Mouse (Mus musculus): Measurements from ENCODE around the gene Ldlrad3. TPM values are rescaled to one million over a fixed set of nuclear protein-coding genes. Genes with fewer than 3 reads are reported as not detected.

Gene Ldlrad3
- polyA plus RNA-seq (2015; fragmentation: Nextera tagmentation; extraction: Ambion mirVana): 7.1 and 7.2 TPM in 2 replicates

- H3K27me3 ChIP-seq (ENCODE audit: control insufficient read depth, insufficient read depth, low read depth, low read length): peaks cover 21% of the 10 kb centered on the region
- H3K4me2 ChIP-seq (ENCODE audit: low read depth, low read length): peak within 1 kb of the TSS; percentile 71
- peak within 1 kb of the TSS; percentile 67 for H3K9ac ChIP-seq (ENCODE audit: low read depth, low read length)
- H3K9me3 ChIP-seq (replicated peaks; ENCODE audit: control insufficient read depth, low read length): no peaks in the 10 kb centered on the region
- peak within 1 kb of the TSS; percentile 68 for H3K4me3 ChIP-seq (ENCODE audit: low read depth, low read length)
- peak within 1 kb of the TSS; percentile 10 for H3K27ac ChIP-seq (ENCODE audit: low read length)
- peak; percentile 92 for ATAC-seq (ENCODE audit: low read depth)
- H3K4me1 ChIP-seq (ENCODE audit: control insufficient read depth, low read depth, low read length): peaks cover 2% of the 10 kb centered on the region; the same call in 1 of the 2 replicates
- H3K36me3 ChIP-seq (ENCODE audit: control insufficient read depth, insufficient read depth): no peaks in the 10 kb centered on the region
- under 1% methylated on average over 73 of the region's 77 CpGs for WGBS (ENCODE audit: insufficient replicate concordance)
Observed at GRCm38 (mm10) chr2:102185951-102186561, at the start of gene Ldlrad3. Gene Ldlrad3, minus strand, starts transcription at chr2:102186385.

- Histone ChIP-seq H3K27me3 (ENCODE audit: control insufficient read depth, insufficient read depth, low read depth, low read length) (no peaks in the 10 kb centered on the region), H3K9ac (ENCODE audit: low read depth, low read length) (no peak overlapping the region), H3K9me3 (replicated peaks; ENCODE audit: control insufficient read depth, low read length) (no peaks in the 10 kb centered on the region), H3K36me3 (ENCODE audit: control insufficient read depth, insufficient read depth) (no peaks in the 10 kb centered on the region), H3K4me1 (ENCODE audit: control insufficient read depth, low read depth, low read length) (no peaks in the 10 kb centered on the region), H3K4me3 (ENCODE audit: low read depth, low read length) (no peak overlapping the region), H3K4me2 (ENCODE audit: low read depth, low read length) (no peak overlapping the region), H3K27ac (ENCODE audit: low read length) (no peak overlapping the region)
- WGBS (ENCODE audit: insufficient replicate concordance): 64% methylated on average over 5 of the region's 5 CpGs
- ATAC-seq (ENCODE audit: low read depth): no peak
Observed at GRCm38 (mm10) chr2:102231470-102231869, 45.3 kb upstream of the Ldlrad3 start.

- no peaks in the 10 kb centered on the region for H3K4me1 ChIP-seq (ENCODE audit: control insufficient read depth, low read depth, low read length)
- no peak for ATAC-seq (ENCODE audit: low read depth)
- H3K4me3 ChIP-seq (ENCODE audit: low read depth, low read length): no peak overlapping the region
Observed at GRCm38 (mm10) chr2:102229126-102229525, 42.9 kb upstream of the Ldlrad3 start.

GRCm38 (mm10) chr2:102228331-102228730 is 42.1 kb upstream of the Ldlrad3 start:
- Histone ChIP-seq H3K9ac (ENCODE audit: low read depth, low read length) (no peak overlapping the region), H3K27me3 (ENCODE audit: control insufficient read depth, insufficient read depth, low read depth, low read length) (no peaks in the 10 kb centered on the region), H3K4me1 (ENCODE audit: control insufficient read depth, low read depth, low read length) (no peaks in the 10 kb centered on the region), H3K36me3 (ENCODE audit: control insufficient read depth, insufficient read depth) (no peaks in the 10 kb centered on the region), H3K4me2 (ENCODE audit: low read depth, low read length) (no peak overlapping the region), H3K9me3 (replicated peaks; ENCODE audit: control insufficient read depth, low read length) (no peaks in the 10 kb centered on the region), H3K27ac (ENCODE audit: low read length) (no peak overlapping the region), H3K4me3 (ENCODE audit: low read depth, low read length) (no peak overlapping the region)
- WGBS (ENCODE audit: insufficient replicate concordance): 55% methylated on average over 5 of the region's 5 CpGs
- ATAC-seq (ENCODE audit: low read depth): no peak

More at GRCm38 (mm10) chr2:102229126-102229525, 42.9 kb upstream of the Ldlrad3 start:
- Histone ChIP-seq H3K27me3 (ENCODE audit: control insufficient read depth, insufficient read depth, low read depth, low read length) (no peaks in the 10 kb centered on the region), H3K9me3 (replicated peaks; ENCODE audit: control insufficient read depth, low read length) (no peaks in the 10 kb centered on the region), H3K27ac (ENCODE audit: low read length) (no peak overlapping the region), H3K36me3 (ENCODE audit: control insufficient read depth, insufficient read depth) (no peaks in the 10 kb centered on the region), H3K4me2 (ENCODE audit: low read depth, low read length) (no peak overlapping the region), H3K9ac (ENCODE audit: low read depth, low read length) (no peak overlapping the region)
- WGBS (ENCODE audit: insufficient replicate concordance): 85% methylated on average over 2 of the region's 2 CpGs

- ATAC-seq (ENCODE audit: low read depth): no peak
- H3K27ac ChIP-seq (ENCODE audit: low read length): no peak overlapping the region
- H3K4me2 ChIP-seq (ENCODE audit: low read depth, low read length): no peak overlapping the region
- no peaks in the 10 kb centered on the region for H3K4me1 ChIP-seq (ENCODE audit: control insufficient read depth, low read depth, low read length)
- H3K9ac ChIP-seq (ENCODE audit: low read depth, low read length): no peak overlapping the region
- no peaks in the 10 kb centered on the region for H3K36me3 ChIP-seq (ENCODE audit: control insufficient read depth, insufficient read depth)
- WGBS (ENCODE audit: insufficient replicate concordance): 71% methylated on average over 8 of the region's 8 CpGs
- H3K27me3 ChIP-seq (ENCODE audit: control insufficient read depth, insufficient read depth, low read depth, low read length): no peaks in the 10 kb centered on the region
- H3K9me3 ChIP-seq (replicated peaks; ENCODE audit: control insufficient read depth, low read length): no peaks in the 10 kb centered on the region
- no peak overlapping the region for H3K4me3 ChIP-seq (ENCODE audit: low read depth, low read length)
Observed at GRCm38 (mm10) chr2:102227839-102228238, 41.7 kb upstream of the Ldlrad3 start.

- 54% methylated on average over 15 of the region's 15 CpGs for WGBS (ENCODE audit: insufficient replicate concordance)
- Histone ChIP-seq H3K9ac (ENCODE audit: low read depth, low read length) (no peak overlapping the region), H3K9me3 (replicated peaks; ENCODE audit: control insufficient read depth, low read length) (no peaks in the 10 kb centered on the region), H3K4me2 (ENCODE audit: low read depth, low read length) (no peak overlapping the region), H3K27ac (ENCODE audit: low read length) (no peak overlapping the region), H3K27me3 (ENCODE audit: control insufficient read depth, insufficient read depth, low read depth, low read length) (no peaks in the 10 kb centered on the region), H3K4me3 (ENCODE audit: low read depth, low read length) (no peak overlapping the region), H3K4me1 (ENCODE audit: control insufficient read depth, low read depth, low read length) (no peaks in the 10 kb centered on the region), H3K36me3 (ENCODE audit: control insufficient read depth, insufficient read depth) (no peaks in the 10 kb centered on the region)
- no peak for ATAC-seq (ENCODE audit: low read depth)
Observed at GRCm38 (mm10) chr2:102226274-102226673, 40.1 kb upstream of the Ldlrad3 start.

- WGBS (ENCODE audit: insufficient replicate concordance): 18% methylated on average over 11 of the region's 11 CpGs
- Histone ChIP-seq H3K27me3 (ENCODE audit: control insufficient read depth, insufficient read depth, low read depth, low read length) (no peaks in the 10 kb centered on the region), H3K4me3 (ENCODE audit: low read depth, low read length) (no peak overlapping the region), H3K36me3 (ENCODE audit: control insufficient read depth, insufficient read depth) (no peaks in the 10 kb centered on the region), H3K9ac (ENCODE audit: low read depth, low read length) (no peak overlapping the region), H3K9me3 (replicated peaks; ENCODE audit: control insufficient read depth, low read length) (no peaks in the 10 kb centered on the region), H3K27ac (ENCODE audit: low read length) (no peak overlapping the region), H3K4me2 (ENCODE audit: low read depth, low read length) (no peak overlapping the region), H3K4me1 (ENCODE audit: control insufficient read depth, low read depth, low read length) (no peaks in the 10 kb centered on the region)
- no peak for ATAC-seq (ENCODE audit: low read depth)
Observed at GRCm38 (mm10) chr2:102223355-102224128, 37.4 kb upstream of the Ldlrad3 start.

- Histone ChIP-seq H3K9ac (ENCODE audit: low read depth, low read length) (no peak overlapping the region), H3K27ac (ENCODE audit: low read length) (no peak overlapping the region), H3K36me3 (ENCODE audit: control insufficient read depth, insufficient read depth) (no peaks in the 10 kb centered on the region), H3K4me2 (ENCODE audit: low read depth, low read length) (no peak overlapping the region), H3K4me1 (ENCODE audit: control insufficient read depth, low read depth, low read length) (no peaks in the 10 kb centered on the region), H3K9me3 (replicated peaks; ENCODE audit: control insufficient read depth, low read length) (no peaks in the 10 kb centered on the region), H3K4me3 (ENCODE audit: low read depth, low read length) (no peak overlapping the region), H3K27me3 (ENCODE audit: control insufficient read depth, insufficient read depth, low read depth, low read length) (no peaks in the 10 kb centered on the region)
- 41% methylated on average over 3 of the region's 3 CpGs for whole genome bisulfite sequencing (ENCODE audit: insufficient replicate concordance)
- no peak for ATAC-seq (ENCODE audit: low read depth)
Observed at GRCm38 (mm10) chr2:102222749-102223148, 36.6 kb upstream of the Ldlrad3 start.

GRCm38 (mm10) chr2:102216817-102217216 is 30.6 kb upstream of the Ldlrad3 start:
- no peaks in the 10 kb centered on the region for H3K27me3 ChIP-seq (ENCODE audit: control insufficient read depth, insufficient read depth, low read depth, low read length)
- no peaks in the 10 kb centered on the region for H3K9me3 ChIP-seq (replicated peaks; ENCODE audit: control insufficient read depth, low read length)
- no peaks in the 10 kb centered on the region for H3K36me3 ChIP-seq (ENCODE audit: control insufficient read depth, insufficient read depth)
- H3K27ac ChIP-seq (ENCODE audit: low read length): no peak overlapping the region
- ATAC-seq (ENCODE audit: low read depth): no peak
- no peaks in the 10 kb centered on the region for H3K4me1 ChIP-seq (ENCODE audit: control insufficient read depth, low read depth, low read length)
- no peak overlapping the region for H3K4me3 ChIP-seq (ENCODE audit: low read depth, low read length)
- 67% methylated on average over 1 of the region's 1 CpGs for WGBS (ENCODE audit: insufficient replicate concordance)
- no peak overlapping the region for H3K4me2 ChIP-seq (ENCODE audit: low read depth, low read length)
- H3K9ac ChIP-seq (ENCODE audit: low read depth, low read length): no peak overlapping the region
